Mouse (Mus musculus): Measurements from ENCODE around the gene Adora1. TPM values are rescaled to one million over a fixed set of nuclear protein-coding genes. Genes with fewer than 3 reads are reported as not detected.

Gene Adora1
- polyA plus RNA-seq, 1 experiment from 2014 or later, result 11.1 TPM

- no peak overlapping the region for H3K27ac ChIP-seq (replicated peaks)
- peak; percentile 57 for ATAC-seq (ENCODE audit: low read depth)
- H3K36me3 ChIP-seq, result no peaks in the 10 kb centered on the region
- peak overlapping the region; percentile 46 for H3K4me3 ChIP-seq
- WGBS, result under 1% methylated on average over 41 of the region's 41 CpGs
- peak overlapping the region; percentile 82 for H3K4me2 ChIP-seq
- H3K9me3 ChIP-seq, result no peaks in the 10 kb centered on the region
- H3K9ac ChIP-seq, result peak overlapping the region; percentile 71
- H3K4me1 ChIP-seq (replicated peaks), result peaks cover 41% of the 10 kb centered on the region
- peaks cover 48% of the 10 kb centered on the region for H3K27me3 ChIP-seq
These were observed 508 bp downstream of the Adora1 start for GRCm38 (mm10) chr1:134234455-134235390.

- Histone ChIP-seq H3K9me3 (no peaks in the 10 kb centered on the region), H3K4me2 (peak overlapping the region; percentile 82), H3K4me3 (peak overlapping the region; percentile 46), H3K9ac (peak overlapping the region; percentile 71), H3K36me3 (no peaks in the 10 kb centered on the region), H3K27ac (replicated peaks) (no peak overlapping the region), H3K4me1 (replicated peaks) (peaks cover 41% of the 10 kb centered on the region), H3K27me3 (peaks cover 48% of the 10 kb centered on the region)
- 46% methylated on average over 19 of the region's 19 CpGs for WGBS
- no peak for ATAC-seq (ENCODE audit: low read depth)
These were observed 1.4 kb downstream of the Adora1 start for GRCm38 (mm10) chr1:134233681-134234454.

GRCm38 (mm10) chr1:134232778-134233531 lies 2.3 kb downstream of the Adora1 start:
- H3K4me1 ChIP-seq (replicated peaks), result peaks cover 41% of the 10 kb centered on the region
- peak overlapping the region; percentile 71 for H3K9ac ChIP-seq
- peak overlapping the region; percentile 82 for H3K4me2 ChIP-seq
- H3K27me3 ChIP-seq, result peaks cover 48% of the 10 kb centered on the region
- H3K36me3 ChIP-seq, result no peaks in the 10 kb centered on the region
- 38% methylated on average over 12 of the region's 12 CpGs for WGBS
- H3K9me3 ChIP-seq, result no peaks in the 10 kb centered on the region
- ATAC-seq (ENCODE audit: low read depth), result peak; percentile 37
- H3K27ac ChIP-seq (replicated peaks), result peak overlapping the region; percentile 61
- H3K4me3 ChIP-seq, result peak overlapping the region; percentile 46; the same call in 1 of the 2 replicates

GRCm38 (mm10) chr1:134232326-134232725 lies 2.9 kb downstream of the Adora1 start:
- H3K36me3 ChIP-seq, result no peaks in the 10 kb centered on the region
- peaks cover 41% of the 10 kb centered on the region for H3K4me1 ChIP-seq (replicated peaks)
- peaks cover 42% of the 10 kb centered on the region for H3K27me3 ChIP-seq
- H3K9ac ChIP-seq, result 0 out of 2 replicates have a peak overlapping the region, but pooled peaks have one; percentile 22
- ATAC-seq (ENCODE audit: low read depth), result no peak
- peak overlapping the region; percentile 61 for H3K27ac ChIP-seq (replicated peaks)
- H3K4me3 ChIP-seq, result no peak overlapping the region
- WGBS, result 64% methylated on average over 8 of the region's 8 CpGs
- no peaks in the 10 kb centered on the region for H3K9me3 ChIP-seq
- peak overlapping the region; percentile 82 for H3K4me2 ChIP-seq

DNA sequence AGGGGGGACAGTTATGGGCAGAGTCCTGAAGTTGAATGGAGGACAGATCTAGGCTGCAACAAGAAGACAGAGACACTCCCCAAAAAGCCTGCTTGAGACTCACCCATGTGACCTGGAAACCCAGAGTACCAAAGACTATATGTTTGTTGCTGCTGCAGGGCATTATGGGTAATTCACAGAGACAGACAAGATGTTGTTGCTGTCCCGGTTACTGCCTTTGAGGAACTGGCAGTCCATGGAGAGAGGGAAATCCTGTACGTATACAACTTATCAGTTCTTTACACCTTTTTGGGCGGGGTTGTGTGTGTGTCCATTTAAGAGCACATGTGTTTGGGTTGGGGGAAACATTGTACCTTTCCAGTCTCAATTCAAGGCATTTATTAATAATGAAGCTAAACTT lies 3.5 kb downstream of the Adora1 start:
- Histone ChIP-seq H3K36me3 (no peaks in the 10 kb centered on the region), H3K4me3 (no peak overlapping the region), H3K27me3 (peaks cover 36% of the 10 kb centered on the region), H3K9me3 (no peaks in the 10 kb centered on the region), H3K4me1 (replicated peaks) (peaks cover 41% of the 10 kb centered on the region), H3K9ac (no peak overlapping the region), H3K4me2 (no peak overlapping the region), H3K27ac (replicated peaks) (no peak overlapping the region)
- 78% methylated on average over 3 of the region's 3 CpGs for WGBS
- ATAC-seq (ENCODE audit: low read depth), result no peak

DNA sequence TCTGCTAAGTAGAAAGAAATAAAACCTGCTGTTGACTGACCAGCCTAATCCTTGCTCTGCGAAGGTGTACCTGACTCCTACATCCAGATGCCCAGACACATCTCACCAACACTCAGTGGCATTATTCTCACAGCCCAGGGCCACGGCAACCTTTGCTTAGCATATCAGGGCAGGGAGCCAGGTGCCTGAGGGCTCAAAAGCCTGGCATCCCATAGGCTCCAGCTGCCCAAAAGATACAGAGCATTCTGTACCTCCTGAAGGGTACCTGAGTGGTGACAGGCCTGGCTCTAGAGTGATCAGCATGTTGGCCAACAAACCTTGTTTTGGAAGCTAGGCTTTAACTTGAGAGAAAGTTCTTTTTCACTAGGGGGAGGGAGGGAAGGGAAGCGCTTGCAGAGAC lies 4.0 kb downstream of the Adora1 start:
- no peak for ATAC-seq (ENCODE audit: low read depth)
- no peak overlapping the region for H3K4me2 ChIP-seq

DNA sequence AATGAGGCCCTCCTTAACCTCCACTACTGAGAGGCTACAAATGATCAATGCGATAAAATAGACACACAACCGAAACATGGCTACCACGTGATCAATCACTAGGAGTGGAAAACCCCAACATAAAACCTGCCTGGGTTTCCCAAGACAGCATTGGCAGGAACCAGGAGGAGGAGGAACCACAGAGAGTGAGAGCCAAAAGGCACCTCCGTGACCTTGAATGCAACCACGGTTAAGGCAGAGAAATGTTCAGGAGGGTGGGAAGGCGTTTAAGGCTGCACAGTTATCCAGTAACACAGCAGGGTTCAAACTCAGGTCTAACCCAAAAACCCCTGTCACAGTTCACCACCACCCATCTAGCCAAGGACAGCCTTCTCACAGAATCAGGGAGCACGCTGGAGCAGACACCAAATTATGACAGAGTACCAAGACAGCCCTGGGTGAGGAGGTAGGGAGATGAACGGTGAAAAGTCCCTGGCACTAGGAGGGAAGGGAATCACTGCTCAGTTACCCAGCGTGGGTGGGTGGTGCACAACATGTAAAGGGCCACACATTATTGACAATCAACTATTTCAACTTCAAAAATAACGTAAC lies 4.5 kb downstream of the Adora1 start:
- Histone ChIP-seq H3K4me3 (no peak overlapping the region), H3K27ac (replicated peaks) (no peak overlapping the region), H3K9ac (no peak overlapping the region), H3K27me3 (peaks cover 26% of the 10 kb centered on the region), H3K4me1 (replicated peaks) (peaks cover 37% of the 10 kb centered on the region), H3K4me2 (no peak overlapping the region), H3K36me3 (no peaks in the 10 kb centered on the region), H3K9me3 (no peaks in the 10 kb centered on the region)
- ATAC-seq (ENCODE audit: low read depth), result no peak
- 85% methylated on average over 10 of the region's 10 CpGs for WGBS

More for the DNA sequence above, 4.0 kb downstream of the Adora1 start:
- H3K9ac ChIP-seq, result no peak overlapping the region
- peaks cover 41% of the 10 kb centered on the region for H3K4me1 ChIP-seq (replicated peaks)
- 78% methylated on average over 3 of the region's 3 CpGs for whole genome bisulfite sequencing
- H3K27me3 ChIP-seq, result peaks cover 32% of the 10 kb centered on the region
- no peak overlapping the region for H3K27ac ChIP-seq (replicated peaks)
- H3K4me3 ChIP-seq, result no peak overlapping the region
- H3K9me3 ChIP-seq, result no peaks in the 10 kb centered on the region
- no peaks in the 10 kb centered on the region for H3K36me3 ChIP-seq

GRCm38 (mm10) chr1:134229806-134230575 lies 5.2 kb downstream of the Adora1 start:
- WGBS, result 76% methylated on average over 5 of the region's 5 CpGs
- Histone ChIP-seq H3K4me3 (no peak overlapping the region), H3K9me3 (no peaks in the 10 kb centered on the region), H3K4me1 (replicated peaks) (peaks cover 30% of the 10 kb centered on the region), H3K9ac (no peak overlapping the region), H3K36me3 (no peaks in the 10 kb centered on the region), H3K27ac (replicated peaks) (no peak overlapping the region), H3K4me2 (no peak overlapping the region), H3K27me3 (peaks cover 20% of the 10 kb centered on the region)
- no peak for ATAC-seq (ENCODE audit: low read depth)

DNA sequence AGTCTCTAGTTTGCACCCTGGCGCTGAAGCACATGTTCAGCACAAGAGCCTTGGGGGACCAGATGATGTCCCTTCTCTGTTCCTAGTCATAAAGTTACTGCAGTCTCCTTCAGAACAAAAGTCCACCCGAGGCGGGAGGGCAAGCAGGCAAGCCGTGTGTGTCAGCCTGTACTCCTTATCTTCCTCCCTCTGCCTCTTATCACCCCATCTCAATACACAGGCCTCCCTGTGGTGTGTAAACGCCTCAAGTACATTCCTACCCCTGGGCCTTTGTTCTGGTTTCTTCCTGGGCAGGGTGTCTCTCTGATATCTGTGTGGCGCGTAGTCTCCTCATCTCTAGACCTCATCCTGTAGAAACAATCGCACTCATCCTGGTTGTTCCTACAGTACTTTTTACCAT lies 8.5 kb downstream of the Adora1 start:
- Histone ChIP-seq H3K4me2 (no peak overlapping the region), H3K9me3 (no peaks in the 10 kb centered on the region), H3K27me3 (no peaks in the 10 kb centered on the region; the same call in 1 of the 2 replicates), H3K4me1 (replicated peaks) (no peaks in the 10 kb centered on the region; the same call in 1 of the 2 replicates), H3K36me3 (no peaks in the 10 kb centered on the region), H3K27ac (replicated peaks) (no peak overlapping the region), H3K9ac (no peak overlapping the region), H3K4me3 (no peak overlapping the region)
- ATAC-seq (ENCODE audit: low read depth), result no peak
- WGBS, result 76% methylated on average over 8 of the region's 8 CpGs

- no peak overlapping the region for H3K9ac ChIP-seq
- no peak for ATAC-seq (ENCODE audit: low read depth)
- no peaks in the 10 kb centered on the region for H3K4me1 ChIP-seq (replicated peaks)
These were observed 9.9 kb downstream of the Adora1 start for GRCm38 (mm10) chr1:134225375-134225774.

More at GRCm38 (mm10) chr1:134225375-134225774, 9.9 kb downstream of the Adora1 start:
- H3K4me2 ChIP-seq, result no peak overlapping the region
- H3K4me3 ChIP-seq, result no peak overlapping the region
- WGBS, result 93% methylated on average over 5 of the region's 5 CpGs
- no peak overlapping the region for H3K27ac ChIP-seq (replicated peaks)
- H3K9me3 ChIP-seq, result no peaks in the 10 kb centered on the region
- H3K36me3 ChIP-seq, result no peaks in the 10 kb centered on the region
- H3K27me3 ChIP-seq, result no peaks in the 10 kb centered on the region; the same call in 1 of the 2 replicates
